13 mouse cellular contexts compared by ENCODE assay signal in the genomic region with DNA sequence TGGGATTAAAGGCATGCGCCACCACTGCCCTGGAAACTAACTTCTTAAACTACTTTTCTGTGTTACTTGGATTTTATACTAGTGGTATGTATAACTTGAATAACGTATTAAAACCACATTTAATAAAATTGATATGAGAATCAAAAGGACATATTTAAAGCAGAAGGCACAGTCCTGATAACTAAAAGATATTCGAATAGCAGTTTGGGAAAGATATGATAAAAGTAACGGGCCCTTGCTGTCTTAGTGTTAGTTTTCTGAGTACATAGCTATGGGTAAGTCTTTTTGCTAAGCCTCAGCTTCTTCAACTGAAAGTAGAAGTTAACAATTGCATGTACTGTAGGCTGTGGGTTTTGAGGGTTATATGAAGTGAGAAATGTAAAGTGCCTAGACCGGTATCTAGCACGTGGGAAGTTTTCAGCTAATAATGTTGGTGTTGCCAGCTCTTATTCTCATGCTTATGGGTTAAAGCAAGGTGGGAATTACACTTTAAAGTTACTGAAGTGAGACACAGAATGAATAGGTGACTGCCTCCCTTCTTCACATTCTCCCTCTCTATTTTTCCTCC. TPM values are rescaled to one million over a fixed set of nuclear protein-coding genes. Genes with fewer than 3 reads are reported as not detected.
"Had no signal": no experiment of that assay in that cellular context is flagged by ENCODE, and none has a peak within 500 bp of the region (broad histone marks: within the 10 kb centered on the region; RNA-seq: fewer than 3 reads in every experiment).

No protein-coding gene starts in this region.

- ATAC-seq: hindbrain, postnatal 0 days; lung, postnatal 0 days; midbrain, embryonic 13.5 days had no signal

- DNase-seq: kidney, adult 9 months; kidney, postnatal 36 days; lung, adult 2 months; lung, postnatal 4 days; right cerebral cortex, adult 18-20 months; thymus, adult 2 months; thymus, postnatal 25 days had no signal

- H3K4me3 ChIP-seq: intestine, embryonic 15.5 days; limb, embryonic 10.5 days; midbrain, embryonic 13.5 days had no signal

- H3K9me3 ChIP-seq: intestine, embryonic 15.5 days; limb, embryonic 10.5 days; midbrain, embryonic 13.5 days had no signal

- H3K27me3 ChIP-seq: intestine, embryonic 15.5 days; midbrain, embryonic 13.5 days had no signal

- H3K36me3 ChIP-seq: intestine, embryonic 15.5 days; limb, embryonic 10.5 days; midbrain, embryonic 13.5 days had no signal

- H3K27ac ChIP-seq: intestine, embryonic 15.5 days; kidney, postnatal 0 days; limb, embryonic 10.5 days had no signal

- H3K9ac ChIP-seq: intestine, embryonic 15.5 days; midbrain, embryonic 13.5 days had no signal

- H3K4me2 ChIP-seq: intestine, embryonic 15.5 days; midbrain, embryonic 13.5 days had no signal

RNA-seq across cellular contexts. Expression of gene Ccdc177, which starts 44.5 kb away (rescaled TPM):
- polyA plus RNA-seq: lung, adult 2 months; thymus, adult 2 months had no signal
